Mouse (Mus musculus) hindbrain, embryonic 11.5 days (tissue): ENCODE data around the gene Pnpt1. TPM values are rescaled to one million over a fixed set of nuclear protein-coding genes. Genes with fewer than 3 reads are reported as not detected.
A peak's percentile ranks its signal among the peaks of the same experiment; 100 is the strongest.

Experiments used
- ATAC-seq: fragments of 200-750 bp; cut with Nextera tagmentation; 2 replicates; pipeline ENCODE4 v1.8.0; 2017; ENCODE audit warnings: mild to moderate bottlenecking, moderate TSS enrichment, moderate library complexity; ENCODE audit not compliant: low FRiP score
- DNase-seq: peaks from one replicate; pipeline ENCODE4 v3.0.0-alpha.2; 2015; ENCODE audit warnings: low spot score
- H3K27ac ChIP-seq: fragments of 300-500 bp; sonication (generic); 2 replicates; pipeline ENCODE4 v1.5.1; 2014; ENCODE audit warnings: mild to moderate bottlenecking, low read depth, low read length
- H3K27me3 ChIP-seq: fragments of 300-500 bp; sonication (generic); 2 replicates; pipeline ENCODE4 v1.6.1; 2014; ENCODE audit warnings: mild to moderate bottlenecking, low read length, moderate library complexity, mixed read lengths; ENCODE audit not compliant: control insufficient read depth, insufficient read depth
- H3K36me3 ChIP-seq: fragments of 300-500 bp; sonication (generic); 2 replicates; pipeline ENCODE4 v1.6.1; 2014; ENCODE audit warnings: mild to moderate bottlenecking, low read length, moderate library complexity, mixed read lengths; ENCODE audit not compliant: control insufficient read depth, insufficient read depth
- H3K4me1 ChIP-seq: fragments of 300-500 bp; sonication (generic); replicated peaks from 2 replicates; pipeline ENCODE4 v1.6.1; 2014; ENCODE audit warnings: low read length, mixed read lengths; ENCODE audit not compliant: control insufficient read depth, insufficient read depth
- H3K4me2 ChIP-seq: fragments of 300-500 bp; sonication (generic); replicated peaks from 2 replicates; pipeline ENCODE4 v1.6.1; 2014; ENCODE audit warnings: mild to moderate bottlenecking, low read depth, low read length
- H3K4me3 ChIP-seq: fragments of 300-500 bp; sonication (generic); 2 replicates; pipeline ENCODE4 v1.5.1; 2014; ENCODE audit warnings: low read depth, low read length
- H3K9ac ChIP-seq: fragments of 300-500 bp; sonication (generic); 2 replicates; pipeline ENCODE4 v1.6.1; 2014; ENCODE audit warnings: low read depth, low read length
- H3K9me3 ChIP-seq: fragments of 300-500 bp; sonication (generic); 2 replicates; pipeline ENCODE4 v1.6.1; 2016; ENCODE audit warnings: low read length; ENCODE audit not compliant: control insufficient read depth
- WGBS: fragments of 180-500 bp; shearing (Covaris S2); extraction: QIAGEN DNeasy Blood & Tissue Kit; methylation state at CpG from one replicate; pipeline ENCODE4 v1.1.7; 2014; 5-methylcytosine and 5-hydroxymethylcytosine counted together
- polyA plus RNA-seq: library from polyadenylated mRNA; unstranded; fragments of >200 nt; fragmentation: Nextera tagmentation; extraction: Ambion mirVana; gene quantifications from 2 replicates; pipeline ENCODE4 v1.2.1, GENCODE M21; 2014

The Pnpt1 gene
- 39.2 and 44.8 TPM in 2 replicates for polyA plus RNA-seq

DNA sequence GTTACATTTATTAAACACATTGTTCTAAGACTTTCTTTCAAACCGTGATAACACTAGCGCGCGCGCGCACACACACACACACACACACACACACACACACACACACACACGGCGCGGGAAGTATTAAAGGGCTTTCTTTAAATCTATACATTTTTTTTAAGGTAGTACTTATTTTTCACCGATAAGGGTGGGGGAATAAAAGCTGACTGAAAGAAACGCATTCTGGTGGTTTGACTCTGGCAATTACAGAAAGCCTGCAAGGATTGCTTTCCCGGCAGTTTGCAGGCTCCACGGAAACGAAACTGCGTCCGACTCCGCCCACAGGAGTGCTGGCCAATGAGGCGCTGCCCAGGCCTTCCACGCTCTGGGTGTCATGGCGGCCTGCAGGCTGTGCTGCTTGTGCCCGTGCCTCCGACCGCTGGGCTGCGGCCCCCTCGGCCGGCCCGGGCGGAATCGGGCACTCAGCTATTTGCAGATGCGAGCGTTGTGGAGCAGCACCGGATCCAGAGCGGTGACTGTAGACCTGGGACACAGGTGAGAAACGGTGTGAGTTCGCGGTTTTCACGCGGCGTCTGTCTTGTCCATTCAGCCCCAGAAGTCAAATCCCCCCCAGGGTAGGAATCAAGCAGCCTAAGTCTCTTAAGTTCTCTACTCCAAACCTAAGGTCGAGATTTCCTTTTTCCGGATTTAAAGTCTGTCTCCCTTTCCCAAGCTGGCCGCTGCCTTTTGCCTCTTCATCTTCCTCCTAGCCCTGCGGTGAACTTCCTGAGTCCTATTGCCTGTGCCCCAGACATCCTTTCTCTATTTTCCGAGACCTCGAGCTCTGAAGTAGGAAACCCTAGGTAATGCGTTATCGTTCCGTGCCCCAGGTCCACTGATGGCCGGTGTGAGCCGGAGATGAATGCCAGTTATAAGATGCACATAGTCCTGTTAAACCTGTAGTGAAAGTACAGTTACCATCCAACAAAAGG, at the start of gene Pnpt1:
Pnpt1 (plus strand) TSS at position 360 of the 971 bp plus-strand sequence.
- Histone ChIP-seq H3K27ac (peak within 1 kb of the TSS; percentile 53; the same call in 1 of the 2 replicates), H3K4me3 (peak within 1 kb of the TSS; percentile 87), H3K27me3 (no peaks in the 10 kb centered on the region), H3K4me1 (no peaks in the 10 kb centered on the region), H3K36me3 (no peaks in the 10 kb centered on the region), H3K9ac (peak within 1 kb of the TSS; percentile 80), H3K9me3 (no peaks in the 10 kb centered on the region), H3K4me2 (peak within 1 kb of the TSS; percentile 79)
- DNase-seq (peak; percentile 90), ATAC-seq (peak; percentile 100)
- 7% methylated on average over 50 of the region's 50 CpGs for WGBS

DNA sequence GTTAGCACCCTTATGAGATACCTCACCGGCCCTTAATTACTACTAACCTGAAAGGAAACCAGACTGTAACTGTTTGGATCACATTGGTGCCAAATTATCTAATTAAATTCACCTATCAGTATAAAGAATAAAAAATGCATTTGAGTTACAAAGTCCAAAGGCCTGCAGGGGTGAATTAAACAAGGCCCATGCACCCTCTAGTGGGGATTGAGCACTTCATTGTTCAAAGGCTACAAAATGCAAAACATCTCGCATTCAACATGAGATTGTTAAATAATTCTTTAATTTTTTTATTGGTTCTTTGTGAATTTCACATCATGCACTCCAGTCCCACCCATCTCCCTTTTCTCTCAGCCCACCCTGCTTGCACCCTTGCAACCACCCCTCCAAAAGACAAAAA, 38.1 kb upstream of the Pnpt1 start:
- H3K27ac ChIP-seq = no peak overlapping the region
- no peak overlapping the region for H3K4me3 ChIP-seq
- no peaks in the 10 kb centered on the region for H3K27me3 ChIP-seq
- no peak overlapping the region for H3K4me2 ChIP-seq
- no peaks in the 10 kb centered on the region for H3K36me3 ChIP-seq
- 85% methylated on average over 2 of the region's 2 CpGs for WGBS
- H3K4me1 ChIP-seq = no peaks in the 10 kb centered on the region
- H3K9me3 ChIP-seq = no peaks in the 10 kb centered on the region
- H3K9ac ChIP-seq = no peak overlapping the region
- no peak for ATAC-seq
- no peak for DNase-seq

DNA sequence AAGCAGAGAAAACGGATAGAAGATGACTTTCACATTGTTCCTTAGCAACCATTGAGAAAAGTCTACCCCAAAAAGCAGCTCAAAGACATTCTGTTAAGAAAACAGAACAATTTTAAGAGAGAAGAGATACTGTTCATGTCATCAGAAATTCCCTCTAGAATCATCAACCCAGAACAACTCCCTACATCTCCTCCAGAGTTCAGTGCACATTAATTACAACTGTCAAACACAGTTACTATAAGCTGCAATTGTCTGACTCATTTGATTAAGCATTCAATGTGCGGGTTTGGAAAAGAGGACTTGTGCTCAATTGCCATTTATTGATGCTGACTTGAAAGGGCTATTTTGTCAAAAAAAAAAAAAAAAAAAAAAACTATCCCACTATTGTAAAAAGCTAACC, 31.6 kb upstream of the Pnpt1 start:
- Histone ChIP-seq H3K27me3 (no peaks in the 10 kb centered on the region), H3K36me3 (no peaks in the 10 kb centered on the region), H3K9ac (no peak overlapping the region), H3K4me3 (no peak overlapping the region), H3K9me3 (no peaks in the 10 kb centered on the region), H3K27ac (no peak overlapping the region), H3K4me1 (no peaks in the 10 kb centered on the region), H3K4me2 (no peak overlapping the region)
- WGBS = 41% methylated on average over 2 of the region's 2 CpGs
- DNase-seq = no peak
- no peak for ATAC-seq

DNA sequence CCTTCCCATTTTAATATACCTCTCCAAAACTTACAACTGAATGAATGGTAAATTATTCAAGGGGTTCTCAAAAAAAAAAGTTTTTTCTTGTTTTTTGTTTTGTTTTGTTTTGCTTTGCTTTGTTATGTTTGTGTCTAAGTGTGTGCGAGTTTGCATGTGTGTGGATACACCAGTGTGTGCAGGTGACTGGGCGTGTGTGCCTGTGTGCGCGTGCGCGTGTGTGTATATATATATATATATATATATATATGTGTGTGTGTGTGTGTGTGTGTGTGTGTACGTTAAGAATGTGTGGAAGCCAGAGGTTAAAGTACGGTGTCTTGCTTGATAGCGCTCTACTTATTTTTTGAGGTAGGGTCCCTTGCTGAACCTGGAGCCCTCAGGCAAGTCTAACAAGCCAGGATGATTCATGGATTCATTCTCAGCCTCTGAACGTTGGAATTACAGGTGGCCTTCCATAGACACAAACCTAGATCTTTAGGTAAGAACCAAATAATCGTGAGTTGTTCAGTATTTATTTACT, 621 bp upstream of the Pnpt1 start:
- Histone ChIP-seq H3K4me3 (peak overlapping the region; percentile 87), H3K27me3 (no peaks in the 10 kb centered on the region), H3K9ac (peak overlapping the region; percentile 80; the same call in 1 of the 2 replicates), H3K27ac (no peak overlapping the region), H3K4me2 (peak overlapping the region; percentile 31), H3K9me3 (no peaks in the 10 kb centered on the region), H3K4me1 (no peaks in the 10 kb centered on the region), H3K36me3 (no peaks in the 10 kb centered on the region)
- DNase-seq (no peak), ATAC-seq (peak; percentile 73)
- WGBS = 65% methylated on average over 11 of the region's 11 CpGs

DNA sequence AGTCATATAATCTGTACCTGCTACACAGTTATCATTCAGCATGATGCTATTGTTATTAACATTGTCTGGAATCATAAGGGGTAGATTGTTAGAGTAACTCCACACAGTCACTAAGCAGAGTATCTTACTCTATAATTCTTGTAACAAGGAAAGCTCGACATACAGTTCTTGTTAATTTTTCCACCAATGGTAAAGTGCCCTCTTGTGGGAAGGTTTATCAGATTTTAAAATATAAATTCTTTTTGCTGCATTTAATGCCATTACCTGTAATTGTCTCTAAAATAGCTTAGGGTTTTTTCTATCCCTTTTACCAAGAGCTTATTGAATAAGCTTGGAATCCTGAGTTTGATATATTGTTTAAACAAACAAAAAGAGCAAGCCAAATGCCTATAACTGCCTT, 10.1 kb downstream of the Pnpt1 start:
- Histone ChIP-seq H3K27ac (no peak overlapping the region), H3K4me2 (no peak overlapping the region), H3K9me3 (no peaks in the 10 kb centered on the region), H3K36me3 (0 out of 2 replicates have a peak, but pooled peaks cover 2% of the 10 kb centered on the region), H3K4me3 (no peak overlapping the region), H3K9ac (no peak overlapping the region), H3K27me3 (no peaks in the 10 kb centered on the region), H3K4me1 (no peaks in the 10 kb centered on the region)
- 77% methylated on average over 1 of the region's 1 CpGs for WGBS
- no peak for ATAC-seq
- no peak for DNase-seq

DNA sequence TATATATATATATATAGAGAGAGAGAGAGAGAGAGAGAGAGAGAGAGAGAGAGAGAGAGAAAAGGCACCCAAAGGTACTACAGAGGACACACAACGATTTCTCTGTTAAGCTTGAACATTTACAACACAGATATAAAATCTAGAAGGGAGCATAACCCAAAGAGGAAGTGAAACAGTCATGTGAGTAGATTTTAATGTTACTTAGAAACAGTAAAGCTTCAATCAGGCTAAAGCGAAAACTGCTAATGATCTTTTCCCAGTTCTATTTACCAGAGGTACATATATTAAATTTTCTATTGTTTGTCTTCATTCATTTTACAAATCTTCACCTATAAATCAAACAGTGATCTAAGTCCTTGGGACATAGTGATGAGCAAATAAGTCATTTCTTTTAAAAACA, 18.4 kb downstream of the Pnpt1 start:
- Histone ChIP-seq H3K4me1 (no peaks in the 10 kb centered on the region), H3K4me3 (no peak overlapping the region), H3K36me3 (no peaks in the 10 kb centered on the region), H3K9ac (no peak overlapping the region), H3K4me2 (no peak overlapping the region), H3K27ac (no peak overlapping the region), H3K27me3 (no peaks in the 10 kb centered on the region), H3K9me3 (no peaks in the 10 kb centered on the region)
- DNase-seq (no peak), ATAC-seq (no peak)
- WGBS = 88% methylated on average over 2 of the region's 2 CpGs

DNA sequence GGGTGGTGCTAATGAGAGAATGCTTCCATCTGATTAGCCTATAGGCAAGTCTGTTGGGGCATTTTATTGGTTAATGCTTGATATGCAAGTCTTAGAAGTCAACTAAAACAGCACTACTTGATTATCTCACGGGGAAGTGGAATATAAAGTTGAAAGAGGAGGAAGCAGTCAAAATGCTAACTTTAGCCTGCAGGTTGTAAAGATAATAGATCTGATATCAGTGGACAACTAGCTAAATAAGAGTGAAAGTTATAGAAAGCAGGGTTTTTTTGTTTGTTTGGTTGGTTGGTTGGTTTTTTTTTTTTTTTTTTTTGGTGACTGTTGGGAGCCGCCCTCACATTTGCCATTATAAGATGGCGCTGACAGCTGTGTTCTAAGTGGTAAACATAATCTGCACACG, 33.0 kb downstream of the Pnpt1 start:
- ATAC-seq (no peak), DNase-seq (no peak)
- Histone ChIP-seq H3K27ac (no peak overlapping the region), H3K4me2 (no peak overlapping the region), H3K9ac (no peak overlapping the region), H3K4me1 (no peaks in the 10 kb centered on the region), H3K4me3 (no peak overlapping the region), H3K27me3 (no peaks in the 10 kb centered on the region), H3K9me3 (no peaks in the 10 kb centered on the region), H3K36me3 (no peaks in the 10 kb centered on the region)
- 96% methylated on average over 4 of the region's 4 CpGs for WGBS

DNA sequence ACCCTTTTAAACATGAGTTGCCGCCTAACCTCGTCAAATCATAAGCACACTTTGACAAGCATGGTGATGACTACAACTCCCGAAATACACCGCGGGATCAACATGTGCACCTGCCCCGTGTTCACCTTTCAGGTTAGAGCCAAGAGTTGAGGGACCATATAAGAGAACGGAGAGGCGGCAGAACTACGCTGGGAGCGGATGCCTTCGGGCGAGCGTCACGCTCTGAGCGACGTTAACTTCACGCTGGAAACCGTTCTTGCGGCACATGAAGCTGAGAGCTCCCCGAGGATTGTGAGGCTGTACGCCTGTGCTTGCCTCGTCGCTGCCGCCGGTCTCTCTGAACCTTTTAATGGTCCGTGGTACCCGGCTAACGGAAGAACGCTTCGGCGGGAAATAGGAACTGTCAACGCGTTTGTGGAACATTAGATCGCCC, 41.4 kb downstream of the Pnpt1 start:
- under 1% methylated on average over 34 of the region's 34 CpGs for WGBS
- ATAC-seq = peak; percentile 25

More for the DNA sequence above, 41.4 kb downstream of the Pnpt1 start:
- Histone ChIP-seq H3K4me1 (0 out of 2 replicates have a peak, but pooled peaks cover 3% of the 10 kb centered on the region), H3K4me2 (peak overlapping the region; percentile 82), H3K4me3 (peak overlapping the region; percentile 89), H3K27me3 (no peaks in the 10 kb centered on the region), H3K36me3 (no peaks in the 10 kb centered on the region), H3K9me3 (no peaks in the 10 kb centered on the region), H3K9ac (peak overlapping the region; percentile 99), H3K27ac (peak overlapping the region; percentile 96; the same call in 1 of the 2 replicates)
- peak; percentile 40 for DNase-seq
